Mouse (Mus musculus) embryonic stem cell, embryonic (primary cell): ENCODE data around the gene Snx21.

Source experiments
- CTCF ChIA-PET, 4 experiments: fragments of 300-600 bp in 2 of 4; fragments of 350-600 bp in 2 of 4; sonication (Branson Sonifier 250); formaldehyde crosslinking; loops; one replicate each; lab custom pipeline; 2022; ENCODE audit warnings: inconsistent platforms in 2 of 4; lab: Charles Lee
- POLR2A ChIA-PET, 4 experiments: fragments of 300-600 bp in 2 of 4; fragments of 350-600 bp in 2 of 4; sonication (Branson Sonifier 250); formaldehyde crosslinking; loops; one replicate each; lab custom pipeline; 2022; ENCODE audit warnings: antibody characterized with exemption in 4 of 4, inconsistent platforms in 1 of 4; lab: Charles Lee

The Snx21 gene

GRCm38 (mm10) chr2:164761502-164761901, 24.1 kb upstream of the Snx21 start:
- CTCF ChIA-PET = interaction anchor here (0.6 to 5.0 kb wide), 9 partner anchors 12 to 116 kb away, joined by 3 to 17 read pairs (median 5); no protein-coding TSS in a partner anchor
- POLR2A ChIA-PET = interaction anchor here in 3 of 4 experiments (0.6 to 19.8 kb wide), 41 partner anchors 7 to 318 kb away, joined by 3 to 366 read pairs (median 6); partner anchors contain the start of genes Ube2c (in 3 of the 3), Acot8 (in 2 of the 3), Dnttip1 (in 2 of the 3) and Snx21 (in 2 of the 3)

GRCm38 (mm10) chr2:164761971-164762370, 23.7 kb upstream of the Snx21 start:
- CTCF ChIA-PET = interaction anchor here (0.5 to 5.0 kb wide), 9 partner anchors 12 to 732 kb away, joined by 3 to 17 read pairs (median 5); no protein-coding TSS in a partner anchor

GRCm38 (mm10) chr2:164762593-164762992, 23.0 kb upstream of the Snx21 start:
- CTCF ChIA-PET = interaction anchor here (0.9 to 5.0 kb wide), 8 partner anchors 11 to 190 kb away, joined by 3 to 17 read pairs (median 5); no protein-coding TSS in a partner anchor
- POLR2A ChIA-PET = interaction anchor here in 3 of 4 experiments (0.8 to 19.8 kb wide), 25 partner anchors 7 to 319 kb away, joined by 3 to 366 read pairs (median 7); partner anchors contain the start of genes Acot8 (in 2 of the 3), Snx21 (in 2 of the 3), Ube2c (in 2 of the 3) and Zswim3 (in 2 of the 3)

More at GRCm38 (mm10) chr2:164761971-164762370, 23.7 kb upstream of the Snx21 start:
- POLR2A ChIA-PET = interaction anchor here in 3 of 4 experiments (0.8 to 19.8 kb wide), 36 partner anchors 7 to 319 kb away, joined by 3 to 366 read pairs (median 6); partner anchors contain the start of genes Acot8 (in 2 of the 3), Dnttip1 (in 2 of the 3), Snx21 (in 2 of the 3) and Ube2c (in 2 of the 3)

- CTCF ChIA-PET = interaction anchor here in 2 of 4 experiments (0.7 to 1.7 kb wide), 4 partner anchors 19 to 28 kb away, joined by 3 to 5 read pairs (median 3); no protein-coding TSS in a partner anchor
- POLR2A ChIA-PET = interaction anchor here in 3 of 4 experiments (0.9 to 19.8 kb wide), 16 partner anchors 9 to 101 kb away, joined by 3 to 366 read pairs (median 5); partner anchors contain the start of genes Acot8 (in 2 of the 3), Zswim1 (in 2 of the 3), Zswim3 (in 2 of the 3) and Dnttip1 (in 1 of the 3)
Measured at GRCm38 (mm10) chr2:164765841-164766240, 19.8 kb upstream of the Snx21 start.

- POLR2A ChIA-PET = interaction anchor here in 3 of 4 experiments (0.7 to 19.8 kb wide), 20 partner anchors 9 to 1706 kb away, joined by 3 to 366 read pairs (median 4); partner anchors contain the start of genes Acot8 (in 2 of the 3), Dnttip1 (in 2 of the 3), Wfdc3 (in 2 of the 3) and Zswim3 (in 2 of the 3)
- CTCF ChIA-PET = interaction anchor here in 2 of 4 experiments (0.6 to 1.7 kb wide), 3 partner anchors 26 to 190 kb away, joined by 3 to 5 read pairs (median 4); partner anchors contain the start of gene Zswim1 (in 1 of the 2)
Measured at GRCm38 (mm10) chr2:164767812-164768540, 17.6 kb upstream of the Snx21 start.

GRCm38 (mm10) chr2:164769258-164770037, 16.2 kb upstream of the Snx21 start, which contains the start of gene Ube2c:
Ube2c (plus strand) TSS chr2:164769898.
- ChIA-PET CTCF (interaction anchor here in 3 of 4 experiments (0.6 to 1.9 kb wide), 12 partner anchors 15 to 684 kb away, joined by 3 to 7 read pairs (median 4); partner anchors contain the start of genes Snx21 (in 1 of the 3), Wfdc10 (in 1 of the 3) and Wfdc9 (in 1 of the 3)), POLR2A (interaction anchor here (0.6 to 19.8 kb wide), 51 partner anchors 8 to 313 kb away, joined by 3 to 366 read pairs (median 4); partner anchors contain the start of genes Snx21 (in 3 of the 4), Zswim1 (in 3 of the 4), Acot8 (in 2 of the 4) and Pltp (in 2 of the 4))

- CTCF ChIA-PET = interaction anchor here in 2 of 4 experiments (1.0 to 1.9 kb wide), 6 partner anchors 14 to 183 kb away, joined by 3 to 7 read pairs (median 4); no protein-coding TSS in a partner anchor
Measured at GRCm38 (mm10) chr2:164770279-164770678, 15.3 kb upstream of the Snx21 start.

GRCm38 (mm10) chr2:164771123-164771522, 14.5 kb upstream of the Snx21 start:
- CTCF ChIA-PET = interaction anchor here in 2 of 4 experiments (1.2 to 1.9 kb wide), 5 partner anchors 13 to 23 kb away, joined by 3 to 7 read pairs (median 3); partner anchors contain the start of gene Snx21 (in 1 of the 2)
- POLR2A ChIA-PET = interaction anchor here in 3 of 4 experiments (0.6 to 19.8 kb wide), 13 partner anchors 12 to 53 kb away, joined by 4 to 366 read pairs (median 13); partner anchors contain the start of genes Snx21 (in 3 of the 3), Acot8 (in 2 of the 3), Zswim1 (in 2 of the 3) and Zswim3 (in 2 of the 3)

More at GRCm38 (mm10) chr2:164770279-164770678, 15.3 kb upstream of the Snx21 start:
- POLR2A ChIA-PET = interaction anchor here in 3 of 4 experiments (0.8 to 19.8 kb wide), 32 partner anchors 10 to 309 kb away, joined by 3 to 366 read pairs (median 6); partner anchors contain the start of genes Snx21 (in 3 of the 3), Zswim1 (in 3 of the 3), Acot8 (in 2 of the 3) and Pltp (in 2 of the 3)

- POLR2A ChIA-PET = interaction anchor here in 3 of 4 experiments (0.7 to 19.8 kb wide), 25 partner anchors 9 to 233 kb away, joined by 3 to 366 read pairs (median 6); partner anchors contain the start of genes Snx21 (in 3 of the 3), Acot8 (in 2 of the 3), Zswim1 (in 2 of the 3) and Zswim3 (in 2 of the 3)
- CTCF ChIA-PET = interaction anchor here in 2 of 4 experiments (0.5 to 1.7 kb wide), 7 partner anchors 11 to 104 kb away, joined by 3 to 8 read pairs (median 6); partner anchors contain the start of gene Snx21 (in 1 of the 2)
Measured at GRCm38 (mm10) chr2:164773229-164773988, 12.2 kb upstream of the Snx21 start.

- ChIA-PET CTCF (interaction anchor here in 2 of 4 experiments (1.0 to 1.7 kb wide), 5 partner anchors 10 to 20 kb away, joined by 4 to 8 read pairs (median 6); partner anchors contain the start of gene Snx21 (in 1 of the 2)), POLR2A (interaction anchor here in 3 of 4 experiments (0.7 to 19.8 kb wide), 16 partner anchors 10 to 50 kb away, joined by 3 to 366 read pairs (median 13); partner anchors contain the start of genes Snx21 (in 3 of the 3), Acot8 (in 2 of the 3), Zswim1 (in 2 of the 3) and Zswim3 (in 2 of the 3))
Measured at GRCm38 (mm10) chr2:164773989-164774364, 11.6 kb upstream of the Snx21 start.

- ChIA-PET CTCF (interaction anchor here in 2 of 4 experiments (1.6 to 1.9 kb wide), 3 partner anchors 10 to 18 kb away, joined by 6 to 14 read pairs (median 9); partner anchors contain the start of gene Snx21 (in 1 of the 2)), POLR2A (interaction anchor here (0.6 to 23.4 kb wide), 15 partner anchors 9 to 82 kb away, joined by 3 to 366 read pairs (median 5); partner anchors contain the start of genes Acot8 (in 2 of the 4), Snx21 (in 2 of the 4), Zswim3 (in 2 of the 4) and Tnnc2 (in 1 of the 4))
Measured at GRCm38 (mm10) chr2:164776130-164776529, 9.5 kb upstream of the Snx21 start.

GRCm38 (mm10) chr2:164776801-164777200, 8.8 kb upstream of the Snx21 start:
- CTCF ChIA-PET = interaction anchor here (0.5 to 2.2 kb wide), 7 partner anchors 9 to 27 kb away, joined by 3 to 14 read pairs (median 6); partner anchors contain the start of gene Snx21 (in 1 of the 4)
- POLR2A ChIA-PET = interaction anchor here (0.6 to 23.4 kb wide), 28 partner anchors 8 to 373 kb away, joined by 3 to 366 read pairs (median 4); partner anchors contain the start of genes Acot8 (in 3 of the 4), Zswim3 (in 3 of the 4), Snx21 (in 2 of the 4) and Ube2c (in 1 of the 4)

GRCm38 (mm10) chr2:164777246-164778014, 8.2 kb upstream of the Snx21 start:
- POLR2A ChIA-PET = interaction anchor here (0.6 to 23.4 kb wide), 25 partner anchors 8 to 81 kb away, joined by 3 to 366 read pairs (median 4); partner anchors contain the start of genes Acot8 (in 3 of the 4), Zswim3 (in 3 of the 4), Snx21 (in 2 of the 4) and Ube2c (in 1 of the 4)
- CTCF ChIA-PET = interaction anchor here (0.5 to 2.2 kb wide), 7 partner anchors 8 to 27 kb away, joined by 3 to 14 read pairs (median 6); partner anchors contain the start of gene Snx21 (in 1 of the 4)

- POLR2A ChIA-PET = interaction anchor here in 3 of 4 experiments (0.6 to 23.4 kb wide), 10 partner anchors 8 to 63 kb away, joined by 3 to 366 read pairs (median 6); partner anchors contain the start of genes Acot8 (in 2 of the 3), Zswim3 (in 2 of the 3), Snx21 (in 1 of the 3) and Ube2c (in 1 of the 3)
- CTCF ChIA-PET = interaction anchor here (1.1 to 2.2 kb wide), 6 partner anchors 15 to 21 kb away, joined by 3 to 14 read pairs (median 6); no protein-coding TSS in a partner anchor
Measured at GRCm38 (mm10) chr2:164778015-164778287, 7.7 kb upstream of the Snx21 start.
